Mouse (Mus musculus) urinary bladder, adult 2 months (tissue): ENCODE results near the gene Fgfr2. TPM values are rescaled to one million over a fixed set of nuclear protein-coding genes. Genes with fewer than 3 reads are reported as not detected.

ENCODE experiments used
- DNase-seq: peaks from one replicate; pipeline ENCODE4 v3.0.0; 2022; ENCODE audit warnings: low spot score
- polyA plus RNA-seq: library from polyadenylated mRNA; depleted of rRNA; stranded (reverse); fragments of >200 nt; gene quantifications from 2 replicates; pipeline ENCODE4 v1.2.3, GENCODE M21; 2012

The Fgfr2 gene
- polyA plus RNA-seq, 1 experiment = 80.2 TPM

- DNase-seq = no peak
Observed at GRCm38 (mm10) chr7:131757922-131758321, 1365.2 kb downstream of the Fgfr2 start.

- no peak for DNase-seq
Observed at GRCm38 (mm10) chr7:131747152-131748010, 1375.8 kb downstream of the Fgfr2 start.

GRCm38 (mm10) chr7:131746752-131747151, 1376.4 kb downstream of the Fgfr2 start:
- DNase-seq = no peak

- DNase-seq = no peak
Observed at GRCm38 (mm10) chr7:131743193-131743592, 1380.0 kb downstream of the Fgfr2 start.

GRCm38 (mm10) chr7:131722783-131723575, 1400.2 kb downstream of the Fgfr2 start:
- DNase-seq = no peak

GRCm38 (mm10) chr7:131722316-131722715, 1400.8 kb downstream of the Fgfr2 start:
- no peak for DNase-seq

- DNase-seq = no peak
Observed at GRCm38 (mm10) chr7:131718280-131718679, 1404.9 kb downstream of the Fgfr2 start.

- DNase-seq = no peak
Observed at GRCm38 (mm10) chr7:131713076-131713475, 1410.1 kb downstream of the Fgfr2 start.

GRCm38 (mm10) chr7:131696889-131697288, 1426.3 kb downstream of the Fgfr2 start:
- DNase-seq = no peak

GRCm38 (mm10) chr7:131687324-131687723, 1435.8 kb downstream of the Fgfr2 start:
- no peak for DNase-seq

GRCm38 (mm10) chr7:131677126-131677525, 1446.0 kb downstream of the Fgfr2 start:
- DNase-seq = no peak

GRCm38 (mm10) chr7:131670586-131670985, 1452.6 kb downstream of the Fgfr2 start:
- DNase-seq = no peak

- DNase-seq = no peak
Observed at GRCm38 (mm10) chr7:131669326-131669725, 1453.8 kb downstream of the Fgfr2 start.

GRCm38 (mm10) chr7:131660726-131661125, 1462.4 kb downstream of the Fgfr2 start:
- DNase-seq = no peak

GRCm38 (mm10) chr7:131656017-131656416, 1467.1 kb downstream of the Fgfr2 start:
- DNase-seq = no peak

GRCm38 (mm10) chr7:131653416-131653815, 1469.7 kb downstream of the Fgfr2 start:
- no peak for DNase-seq

- no peak for DNase-seq
Observed at GRCm38 (mm10) chr7:131651921-131652694, 1471.0 kb downstream of the Fgfr2 start.

- no peak for DNase-seq
Observed at GRCm38 (mm10) chr7:131650277-131650676, 1472.9 kb downstream of the Fgfr2 start.

GRCm38 (mm10) chr7:131648276-131648675, 1474.9 kb downstream of the Fgfr2 start:
- DNase-seq = no peak

GRCm38 (mm10) chr7:131647583-131647982, 1475.6 kb downstream of the Fgfr2 start:
- no peak for DNase-seq

GRCm38 (mm10) chr7:131644586-131644985, 1478.6 kb downstream of the Fgfr2 start:
- DNase-seq = no peak

- DNase-seq = no peak
Observed at GRCm38 (mm10) chr7:131644051-131644450, 1479.1 kb downstream of the Fgfr2 start.
